ENCODE assay signal across 25 mouse cellular contexts in genomic region chr3:146964384-146964783, GRCm38 (mm10).
DNase-seq lines count a peak whose midpoint lies in the region; ATAC-seq and TF ChIP-seq lines count a peak whose summit lies in the region.
"Had no signal": no experiment of that assay in that cellular context is flagged by ENCODE, and none has a peak within 500 bp of the region (broad histone marks: within the 10 kb centered on the region; RNA-seq: fewer than 3 reads in every experiment).

No protein-coding gene starts in this region.

- no peak overlapping the region for H3K27ac ChIP-seq in CH12.LX (ENCODE audit: insufficient read depth, low read depth)
- H3K27ac ChIP-seq: gastrocnemius, adult 2 months; heart, adult 2 months; heart, embryonic 10.5 days; heart, embryonic 13.5 days; hindbrain, embryonic 15.5 days had no signal

- no peak for TF ChIP-seq CTCF in CH12.LX (conservative IDR thresholded peaks at IDR 0.05 in 1 of 2, IDR thresholded peaks at IDR 0.05 in 1 of 2; ENCODE audit: low read depth in 2 of 2, low read length in 2 of 2)

- no peaks in the 10 kb centered on the region for H3K79me2 ChIP-seq in CH12.LX (replicated peaks; ENCODE audit: control insufficient read depth, extremely low read depth, insufficient read depth, poor library complexity, severe bottlenecking)

- H3K9ac ChIP-seq in CH12.LX (ENCODE audit: insufficient read depth, low read depth): no peak overlapping the region
- H3K9ac ChIP-seq: forebrain, postnatal 0 days; heart, embryonic 13.5 days; hindbrain, embryonic 15.5 days had no signal

- TF ChIP-seq POLR2A in CH12.LX (IDR thresholded peaks at IDR 0.05; ENCODE audit: low read depth, low read length): no peak

- no peaks in the 10 kb centered on the region for H3K27me3 ChIP-seq in CH12.LX (replicated peaks)
- H3K27me3 ChIP-seq: heart, embryonic 13.5 days; hindbrain, embryonic 15.5 days had no signal

- no peaks in the 10 kb centered on the region for H3K36me3 ChIP-seq in CH12.LX (replicated peaks in 1 of 2; ENCODE audit: control insufficient read depth in 1 of 2, insufficient read depth in 1 of 2, low read length in 1 of 2)
- H3K36me3 ChIP-seq: heart, embryonic 10.5 days; heart, embryonic 13.5 days had no signal

- no peak overlapping the region for H3K4me2 ChIP-seq in CH12.LX (ENCODE audit: insufficient read depth, low read depth, poor library complexity, severe bottlenecking)
- H3K4me2 ChIP-seq: heart, embryonic 13.5 days; hindbrain, embryonic 15.5 days had no signal

- ATAC-seq in megakaryocyte, adult 5-6 weeks (ENCODE audit: poor library complexity, severe bottlenecking): peak; percentile 85
- ATAC-seq: activated CD4-positive, CD25-positive, alpha-beta regulatory T cell, adult 4 months; CD4-positive, CD25-positive, alpha-beta regulatory T cell, adult 4 months; forebrain, embryonic 14.5 days; forebrain, postnatal 0 days; intestine, postnatal 0 days had no signal

- H3K4me3 ChIP-seq in CH12.LX (replicated peaks in 1 of 3; ENCODE audit: low read depth in 2 of 3, low read length in 2 of 3, poor library complexity in 1 of 3): no peak overlapping the region
- H3K4me3 ChIP-seq: gastrocnemius, adult 2 months; heart, adult 2 months; heart, embryonic 10.5 days; heart, embryonic 13.5 days; hindbrain, embryonic 15.5 days had no signal

- H3K9me3 ChIP-seq in CH12.LX (replicated peaks; ENCODE audit: low read length): no peaks in the 10 kb centered on the region
- H3K9me3 ChIP-seq: heart, embryonic 10.5 days; heart, embryonic 13.5 days; hindbrain, embryonic 15.5 days had no signal

- H3K4me1 ChIP-seq in CH12.LX (ENCODE audit: control insufficient read depth in 1 of 2, insufficient read depth in 2 of 2): peaks cover 2 to 14% of the 10 kb centered on the region in 2 experiments; a peak in 3 of 4 replicates
- H3K4me1 ChIP-seq: heart, embryonic 10.5 days; heart, embryonic 13.5 days; hindbrain, embryonic 15.5 days had no signal

- no peak for TF ChIP-seq RAD21 in CH12.LX (IDR thresholded peaks at IDR 0.05; ENCODE audit: low read depth, low read length)

- 0 out of 2 replicates have a peak, but pooled peaks have one; percentile 8 for TF ChIP-seq EP300 in CH12.LX (IDR thresholded peaks at IDR 0.05; ENCODE audit: low read length)

- DNase-seq in CH12.LX (ENCODE audit: extremely low read depth) (no peak), MEL-GATA-1-ER (ENCODE audit: extremely low read depth, low read depth) (peak; percentile 75)
- DNase-seq in gastrocnemius, adult 8-10 months (ENCODE audit: low spot score in 2 of 2): no peak
- DNase-seq in layer of hippocampus, postnatal 10 days (ENCODE audit: low spot score in 2 of 2): no peak
- DNase-seq in right cerebral cortex, postnatal 25 days: no peak
- DNase-seq: adrenal gland, adult 8-10 months; adrenal gland, postnatal 25 days; cerebellum, adult 11-12 months; cerebellum, adult 8-10 months; cerebellum, postnatal 10 days; cerebellum, postnatal 36 days; forebrain, postnatal 0 days; gastrocnemius, adult 2 months; gastrocnemius, postnatal 25 days; heart, adult 2 months; heart, postnatal 14 days; heart, postnatal 4 days had no signal

- dilution Hi-C loops in CH12.LX (cut with MboI; ENCODE audit: extremely low pct_ligation_motif_present, extremely low pct_unique_long_range_greater_than_20kb, low sequenced_read_pairs): no loop called here

- in situ Hi-C loops in CH12.LX (cut with MboI; ENCODE audit: low pct_ligation_motif_present, low pct_unique_long_range_greater_than_20kb, low sequenced_read_pairs): no loop called here

TF ChIP-seq in CH12.LX, 34 proteins besides CTCF, POLR2A, EP300 and RAD21:
- TF ChIP-seq USF1 (IDR thresholded peaks at IDR 0.05; ENCODE audit: low read depth, low read length) (no peak), ELF1 (IDR thresholded peaks at IDR 0.05; ENCODE audit: low read depth, low read length) (peak; percentile 44; the same call in 1 of the 2 replicates), NRF1 (IDR thresholded peaks at IDR 0.05; ENCODE audit: low read depth, low read length) (no peak), HCFC1 (IDR thresholded peaks at IDR 0.05; ENCODE audit: low read depth, low read length) (no peak), KAT2A (IDR thresholded peaks at IDR 0.05; ENCODE audit: insufficient replicate concordance, low read length) (no peak)
